Mouse (Mus musculus) lung, embryonic 15.5 days (tissue): Measurements from ENCODE around the gene Tulp4. TPM values are rescaled to one million over a fixed set of nuclear protein-coding genes. Genes with fewer than 3 reads are reported as not detected.
"Not testable (repeated sequence)": the region's sequence is repeated elsewhere in the genome, so short reads cannot be mapped to it uniquely, and the experiment has no call there.

Experiments used
- ATAC-seq: fragments of 200-750 bp; cut with Nextera tagmentation; 2 replicates; pipeline ENCODE4 v1.8.0; 2017; ENCODE audit warnings: moderate number of reproducible peaks, borderline replicate concordance; ENCODE audit not compliant: low FRiP score, low TSS enrichment; ENCODE audit errors: extremely low read depth
- H3K27ac ChIP-seq: fragments of 300-500 bp; sonication (generic); 2 replicates; pipeline ENCODE4 v1.5.1; 2015; ENCODE audit warnings: moderate library complexity, mild to moderate bottlenecking, inconsistent platforms
- H3K27me3 ChIP-seq: fragments of 300-500 bp; sonication (generic); 2 replicates; pipeline ENCODE4 v1.6.1; 2015; ENCODE audit warnings: inconsistent platforms
- H3K36me3 ChIP-seq: fragments of 300-500 bp; sonication (generic); 2 replicates; pipeline ENCODE4 v1.6.1; 2015; ENCODE audit warnings: inconsistent platforms
- H3K4me1 ChIP-seq: fragments of 300-500 bp; sonication (generic); 2 replicates; pipeline ENCODE4 v1.6.1; 2015; ENCODE audit warnings: inconsistent platforms
- H3K4me2 ChIP-seq: fragments of 300-500 bp; sonication (generic); 2 replicates; pipeline ENCODE4 v1.6.1; 2015; ENCODE audit warnings: inconsistent platforms, mild to moderate bottlenecking, moderate library complexity
- H3K4me3 ChIP-seq: fragments of 300-500 bp; sonication (generic); 2 replicates; pipeline ENCODE4 v1.5.1; 2015; ENCODE audit warnings: mild to moderate bottlenecking, inconsistent platforms
- H3K9ac ChIP-seq: fragments of 300-500 bp; sonication (generic); 2 replicates; pipeline ENCODE4 v1.6.1; 2015; ENCODE audit warnings: inconsistent platforms
- H3K9me3 ChIP-seq: fragments of 300-500 bp; sonication (generic); 2 replicates; pipeline ENCODE4 v1.6.1; 2016; ENCODE audit warnings: inconsistent platforms
- WGBS: fragments of 180-500 bp; shearing (Covaris S2); methylation state at CpG from one replicate; pipeline ENCODE4 v1.1.7; 2015; 5-methylcytosine and 5-hydroxymethylcytosine counted together
- microRNA-seq: library from miRNA; unstranded; fragments of <30 nt; microRNA quantifications from one replicate; pipeline ENCODE4, GENCODE M21; 2016
- polyA plus RNA-seq: library from polyadenylated mRNA; unstranded; fragments of >200 nt; fragmentation: Nextera tagmentation; extraction: Ambion mirVana; gene quantifications from 2 replicates; pipeline ENCODE4 v1.2.1, GENCODE M21; 2015

Tulp4 gene
- polyA plus RNA-seq, 1 experiment from 2014 or later = 82.4 TPM

- not testable (repeated sequence) for H3K4me1 ChIP-seq, H3K9ac ChIP-seq, H3K9me3 ChIP-seq, H3K4me3 ChIP-seq, H3K36me3 ChIP-seq, H3K27ac ChIP-seq, ATAC-seq, H3K4me2 ChIP-seq, H3K27me3 ChIP-seq
- WGBS = no CpG with 5 or more reads among the region's 5 CpGs
These were observed 187.6 kb downstream of the Tulp4 start for GRCm38 (mm10) chr17:6293882-6294281.

- not testable (repeated sequence) for H3K9me3 ChIP-seq, H3K4me2 ChIP-seq, H3K4me1 ChIP-seq, H3K36me3 ChIP-seq, H3K4me3 ChIP-seq, ATAC-seq, H3K27ac ChIP-seq, H3K9ac ChIP-seq, H3K27me3 ChIP-seq
- 86% methylated on average over 9 of the region's 15 CpGs for WGBS
These were observed 191.0 kb downstream of the Tulp4 start for GRCm38 (mm10) chr17:6297060-6297795.

- not testable (repeated sequence) for H3K36me3 ChIP-seq, H3K4me2 ChIP-seq, ATAC-seq, H3K9ac ChIP-seq, H3K9me3 ChIP-seq, H3K27me3 ChIP-seq, H3K4me3 ChIP-seq, H3K4me1 ChIP-seq, H3K27ac ChIP-seq
- 62% methylated on average over 6 of the region's 12 CpGs for WGBS
These were observed 194.1 kb downstream of the Tulp4 start for GRCm38 (mm10) chr17:6300190-6300863.

Small RNA genes lying within 50 kb of the gene (microRNA-seq; reads per million reads assigned to microRNA genes)
- gene Gm22774 = not detected

Other genes starting within 250 kb of the Tulp4 start
- gene Synj2, start 165.2 kb upstream of the Tulp4 start, polyA plus RNA-seq = 3.3 and 3.4 TPM in 2 replicates
- 4.1 TPM in 2 replicates for gene Serac1, start 26.7 kb upstream of the Tulp4 start, polyA plus RNA-seq
- 181 and 192 TPM in 2 replicates for gene Gtf2h5, start 26.7 kb upstream of the Tulp4 start, polyA plus RNA-seq
- gene Tmem181a, start 150.4 kb downstream of the Tulp4 start, polyA plus RNA-seq = 18.9 and 20.3 TPM in 2 replicates
- 15.7 and 16.4 TPM in 2 replicates for gene Dynlt1a, start 211.1 kb downstream of the Tulp4 start, polyA plus RNA-seq